Mouse (Mus musculus): ENCODE data around the gene Krtap10-10. TPM values are rescaled to one million over a fixed set of nuclear protein-coding genes. Genes with fewer than 3 reads are reported as not detected.
"Not testable (repeated sequence)": the region's sequence is repeated elsewhere in the genome, so short reads cannot be mapped to it uniquely, and the experiment has no call there.

Krtap10-10 gene
- polyA plus RNA-seq (2015; fragmentation: Nextera tagmentation; extraction: Ambion mirVana), result not detected in 2 replicates

DNA sequence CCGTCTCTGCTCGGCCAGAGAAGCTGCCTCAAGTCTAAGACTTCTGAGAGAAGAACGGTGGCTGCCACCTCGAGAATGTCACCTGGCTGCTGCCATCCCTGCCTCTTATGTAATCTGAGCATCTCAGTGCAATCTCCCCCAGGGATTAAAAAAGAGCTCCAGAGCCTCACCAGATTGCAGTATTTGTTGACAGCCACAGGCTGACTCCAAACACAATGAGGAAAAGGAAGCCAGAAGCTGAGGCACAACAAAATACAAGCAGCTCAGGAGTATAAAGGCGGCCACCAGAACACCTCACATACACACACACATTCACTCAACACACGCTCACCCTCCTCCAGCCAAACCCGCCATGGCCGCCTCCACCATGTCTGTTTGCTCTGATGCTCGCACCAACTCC, at the start of gene Krtap10-10:
Gene Krtap10-10 (plus strand): TSS at position 301 of the 400 bp plus-strand sequence.
- WGBS, result 77% methylated on average over 9 of the region's 9 CpGs
- no peak within 1 kb of the TSS for H3K9ac ChIP-seq (replicated peaks)
- no peaks in the 10 kb centered on the region for H3K36me3 ChIP-seq
- no peak within 1 kb of the TSS for H3K4me2 ChIP-seq (replicated peaks)
- no peak within 1 kb of the TSS for H3K27ac ChIP-seq (replicated peaks)
- no peaks in the 10 kb centered on the region for H3K27me3 ChIP-seq
- H3K4me1 ChIP-seq, result no peaks in the 10 kb centered on the region
- no peak for ATAC-seq (replicated peaks)
- no peaks in the 10 kb centered on the region for H3K9me3 ChIP-seq
- H3K4me3 ChIP-seq, result no peak within 1 kb of the TSS

- 41% methylated on average over 1 of the region's 1 CpGs for WGBS
- H3K27ac ChIP-seq (replicated peaks); H3K9ac ChIP-seq (replicated peaks); H3K36me3 ChIP-seq; H3K4me3 ChIP-seq; H3K4me1 ChIP-seq; H3K4me2 ChIP-seq (replicated peaks); H3K27me3 ChIP-seq; H3K9me3 ChIP-seq; ATAC-seq (replicated peaks): not testable (repeated sequence)
Observed at GRCm38 (mm10) chr10:77787876-77788275, 47.9 kb upstream of the Krtap10-10 start, which contains the start of gene Gm7137. Gene Gm7137 (minus strand): TSS chr10:77788200.

GRCm38 (mm10) chr10:77788621-77789020, 47.1 kb upstream of the Krtap10-10 start:
- Histone ChIP-seq H3K36me3 (no peaks in the 10 kb centered on the region), H3K4me2 (replicated peaks) (no peak overlapping the region), H3K9ac (replicated peaks) (no peak overlapping the region), H3K4me3 (no peak overlapping the region), H3K27ac (replicated peaks) (no peak overlapping the region), H3K4me1 (no peaks in the 10 kb centered on the region), H3K27me3 (no peaks in the 10 kb centered on the region), H3K9me3 (no peaks in the 10 kb centered on the region)
- 88% methylated on average over 2 of the region's 2 CpGs for WGBS
- ATAC-seq (replicated peaks), result no peak

DNA sequence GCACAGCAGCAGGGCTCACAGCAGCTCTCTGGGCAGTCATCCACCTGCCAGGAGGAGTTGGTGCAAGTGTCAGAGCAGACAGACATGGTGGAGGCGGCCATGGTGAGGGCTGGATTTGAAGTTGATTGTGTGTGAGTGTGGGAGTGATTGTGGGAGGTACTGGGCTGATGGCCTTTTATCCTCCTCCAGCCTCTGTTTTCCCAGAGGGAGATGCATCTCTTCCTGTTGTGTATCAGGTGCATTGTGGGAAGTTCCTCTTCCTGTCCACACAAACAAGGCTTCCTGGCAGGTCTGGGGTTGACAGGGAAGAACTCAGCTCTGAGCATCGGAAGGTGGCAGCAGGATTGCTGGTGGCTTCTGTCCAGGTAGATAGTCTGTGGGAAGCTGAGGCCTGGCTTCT, 40.8 kb upstream of the Krtap10-10 start, which contains the start of gene Gm9639:
Gene Gm9639 (minus strand): TSS at position 101 of the 400 bp plus-strand sequence.
- WGBS, result 58% methylated on average over 2 of the region's 2 CpGs
- Histone ChIP-seq H3K9ac (replicated peaks) (no peak within 1 kb of the TSS), H3K27me3 (no peaks in the 10 kb centered on the region), H3K4me2 (replicated peaks) (no peak within 1 kb of the TSS), H3K27ac (replicated peaks) (no peak within 1 kb of the TSS), H3K36me3 (no peaks in the 10 kb centered on the region), H3K4me1 (no peaks in the 10 kb centered on the region), H3K4me3 (no peak within 1 kb of the TSS), H3K9me3 (no peaks in the 10 kb centered on the region)
- ATAC-seq (replicated peaks), result no peak

DNA sequence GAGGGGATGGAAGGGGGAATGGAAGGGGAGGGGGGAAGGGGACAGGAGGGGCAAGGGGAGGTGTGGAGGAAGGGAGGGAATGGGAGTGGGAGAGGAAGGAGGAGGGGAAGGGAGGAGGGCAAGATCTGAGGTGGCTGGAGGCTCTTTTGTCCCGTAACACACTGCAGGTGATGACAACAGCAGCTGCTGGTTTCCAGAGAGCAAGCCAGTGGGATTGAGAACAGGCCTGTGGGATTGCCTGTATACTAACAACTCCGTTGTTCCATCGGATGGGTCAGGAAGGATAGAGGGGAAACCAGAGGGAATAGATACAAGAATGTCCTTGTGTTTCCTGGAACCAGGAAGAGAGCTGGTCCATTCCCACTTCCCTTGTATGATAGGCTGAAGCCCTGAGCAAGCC, 38.1 kb upstream of the Krtap10-10 start:
- H3K36me3 ChIP-seq, result no peaks in the 10 kb centered on the region
- no peak overlapping the region for H3K9ac ChIP-seq (replicated peaks)
- H3K9me3 ChIP-seq, result no peaks in the 10 kb centered on the region
- no peaks in the 10 kb centered on the region for H3K4me1 ChIP-seq
- WGBS, result 15% methylated on average over 3 of the region's 3 CpGs
- H3K27me3 ChIP-seq, result no peaks in the 10 kb centered on the region
- H3K27ac ChIP-seq (replicated peaks), result peak overlapping the region; percentile 48; the same call in 1 of the 2 replicates
- H3K4me3 ChIP-seq, result no peak overlapping the region
- H3K4me2 ChIP-seq (replicated peaks), result no peak overlapping the region
- no peak for ATAC-seq (replicated peaks)

GRCm38 (mm10) chr10:77798164-77798920, 37.4 kb upstream of the Krtap10-10 start:
- not testable (repeated sequence) for ATAC-seq (replicated peaks); H3K9me3 ChIP-seq; H3K4me3 ChIP-seq; H3K4me2 ChIP-seq (replicated peaks); H3K4me1 ChIP-seq; H3K9ac ChIP-seq (replicated peaks); H3K36me3 ChIP-seq; H3K27me3 ChIP-seq
- WGBS, result 34% methylated on average over 3 of the region's 3 CpGs
- H3K27ac ChIP-seq (replicated peaks), result peak overlapping the region; percentile 48; the same call in 1 of the 2 replicates

DNA sequence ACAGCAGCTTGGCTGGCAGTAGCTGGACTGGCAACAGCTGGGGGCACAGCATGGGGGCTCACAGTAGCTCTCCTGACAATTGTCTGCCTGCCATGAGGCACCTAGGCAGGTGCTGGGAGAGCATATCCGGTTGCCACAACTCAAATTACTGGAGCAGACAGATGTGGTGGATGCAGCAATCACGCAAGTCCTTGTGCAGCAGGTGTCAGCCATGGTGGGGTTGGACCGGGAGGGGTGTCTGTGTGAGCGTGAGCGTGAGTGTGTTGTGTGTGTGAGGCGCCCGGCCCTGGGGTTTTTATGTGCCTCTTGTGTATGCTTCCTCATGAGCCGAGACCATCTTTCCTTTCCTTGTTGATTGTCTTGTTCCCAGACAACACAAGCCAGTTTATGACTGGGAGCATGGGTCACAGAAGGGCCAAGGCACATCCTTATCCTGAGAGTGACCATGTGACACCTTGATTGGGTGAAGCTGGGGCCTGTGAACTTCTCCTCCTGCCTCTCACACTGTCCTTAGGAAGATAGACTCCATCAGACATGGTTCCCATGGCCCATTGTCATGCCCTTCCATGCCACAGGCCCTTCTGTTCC, 36.7 kb upstream of the Krtap10-10 start, which contains the start of gene Gm19668:
Gene Gm19668 (minus strand): TSS at position 213 of the 588 bp plus-strand sequence.
- Histone ChIP-seq H3K4me2 (replicated peaks) (no peak within 1 kb of the TSS), H3K9ac (replicated peaks) (no peak within 1 kb of the TSS), H3K4me1 (no peaks in the 10 kb centered on the region), H3K27ac (replicated peaks) (peak within 1 kb of the TSS; percentile 48; the same call in 1 of the 2 replicates), H3K27me3 (no peaks in the 10 kb centered on the region), H3K4me3 (no peak within 1 kb of the TSS), H3K36me3 (no peaks in the 10 kb centered on the region), H3K9me3 (no peaks in the 10 kb centered on the region)
- no peak for ATAC-seq (replicated peaks)
- WGBS, result 61% methylated on average over 8 of the region's 8 CpGs

GRCm38 (mm10) chr10:77804095-77804494, 31.7 kb upstream of the Krtap10-10 start:
- Histone ChIP-seq H3K4me2 (replicated peaks) (no peak overlapping the region), H3K9ac (replicated peaks) (no peak overlapping the region), H3K27ac (replicated peaks) (no peak overlapping the region), H3K9me3 (no peaks in the 10 kb centered on the region), H3K4me3 (no peak overlapping the region), H3K4me1 (no peaks in the 10 kb centered on the region), H3K27me3 (no peaks in the 10 kb centered on the region), H3K36me3 (no peaks in the 10 kb centered on the region)
- no peak for ATAC-seq (replicated peaks)
- 77% methylated on average over 3 of the region's 3 CpGs for WGBS

- no peak for ATAC-seq (replicated peaks)
Observed at GRCm38 (mm10) chr10:77811743-77812142, 24.0 kb upstream of the Krtap10-10 start, which contains the start of gene Gm9507. Gene Gm9507 (minus strand): TSS chr10:77811843.

GRCm38 (mm10) chr10:77814382-77814781, 21.4 kb upstream of the Krtap10-10 start, which contains the start of gene Gm2696:
Gene Gm2696 (plus strand): TSS chr10:77814682.
- Histone ChIP-seq H3K36me3 (no peaks in the 10 kb centered on the region), H3K4me3 (no peak within 1 kb of the TSS), H3K27me3 (no peaks in the 10 kb centered on the region), H3K4me1 (no peaks in the 10 kb centered on the region), H3K4me2 (replicated peaks) (no peak within 1 kb of the TSS), H3K9ac (replicated peaks) (no peak within 1 kb of the TSS), H3K27ac (replicated peaks) (no peak within 1 kb of the TSS), H3K9me3 (no peaks in the 10 kb centered on the region)
- ATAC-seq (replicated peaks), result no peak
- WGBS, result 45% methylated on average over 4 of the region's 4 CpGs

More at GRCm38 (mm10) chr10:77811743-77812142, 24.0 kb upstream of the Krtap10-10 start, which contains the start of gene Gm9507:
- no peaks in the 10 kb centered on the region for H3K27me3 ChIP-seq
- WGBS, result 71% methylated on average over 5 of the region's 5 CpGs
- no peaks in the 10 kb centered on the region for H3K4me1 ChIP-seq
- no peaks in the 10 kb centered on the region for H3K36me3 ChIP-seq
- no peak within 1 kb of the TSS for H3K4me3 ChIP-seq
- no peak within 1 kb of the TSS for H3K4me2 ChIP-seq (replicated peaks)
- H3K27ac ChIP-seq (replicated peaks), result no peak within 1 kb of the TSS
- H3K9me3 ChIP-seq, result no peaks in the 10 kb centered on the region
- no peak within 1 kb of the TSS for H3K9ac ChIP-seq (replicated peaks)

DNA sequence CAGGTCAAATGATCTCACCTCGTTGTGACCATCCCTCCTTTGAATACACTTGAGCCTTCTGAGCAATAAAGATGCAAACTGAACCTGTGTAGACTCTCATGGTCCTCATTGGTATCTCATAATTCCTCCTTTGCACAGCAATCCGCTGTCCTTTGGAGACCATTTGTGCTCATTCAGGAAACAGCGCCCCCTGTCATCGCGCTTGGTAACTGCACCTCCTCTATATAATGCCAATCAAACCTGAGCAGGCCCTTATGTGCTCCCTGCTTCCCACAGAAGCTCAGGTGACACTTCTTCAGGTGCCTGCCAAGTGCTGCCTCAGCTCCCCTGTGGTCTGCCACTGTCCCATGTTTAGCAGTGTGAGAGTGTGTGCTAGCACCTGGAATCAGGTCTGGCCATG, 20.2 kb upstream of the Krtap10-10 start:
- 30% methylated on average over 5 of the region's 5 CpGs for WGBS
- Histone ChIP-seq H3K4me3 (no peak overlapping the region), H3K27ac (replicated peaks) (no peak overlapping the region), H3K9ac (replicated peaks) (no peak overlapping the region), H3K36me3 (no peaks in the 10 kb centered on the region), H3K9me3 (no peaks in the 10 kb centered on the region), H3K4me2 (replicated peaks) (no peak overlapping the region), H3K27me3 (no peaks in the 10 kb centered on the region), H3K4me1 (no peaks in the 10 kb centered on the region)
- no peak for ATAC-seq (replicated peaks)

DNA sequence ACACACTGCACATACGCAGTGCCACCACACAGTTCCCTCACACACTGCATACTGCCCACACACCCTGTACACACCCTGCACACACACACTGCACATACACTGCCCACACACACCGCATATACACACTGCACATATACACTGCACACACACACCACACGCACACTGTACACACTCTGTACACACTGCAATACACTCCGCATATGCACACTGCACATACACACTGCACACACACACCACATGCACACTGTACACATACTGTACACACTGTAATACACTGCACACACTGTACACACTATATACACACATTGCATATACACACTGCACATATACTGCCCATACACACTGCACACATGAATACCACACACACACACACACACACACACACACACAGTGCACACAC, 17.2 kb upstream of the Krtap10-10 start:
- Histone ChIP-seq H3K36me3 (no peaks in the 10 kb centered on the region), H3K27me3 (no peaks in the 10 kb centered on the region), H3K27ac (replicated peaks) (no peak overlapping the region), H3K9me3 (no peaks in the 10 kb centered on the region), H3K4me1 (no peaks in the 10 kb centered on the region), H3K4me2 (replicated peaks) (no peak overlapping the region), H3K4me3 (no peak overlapping the region), H3K9ac (replicated peaks) (no peak overlapping the region)
- WGBS, result 94% methylated on average over 4 of the region's 4 CpGs
- no peak for ATAC-seq (replicated peaks)

Measured in forebrain, embryonic 15.5 days (tissue).